Mouse (Mus musculus) kidney, adult 2 months (tissue): ENCODE measurements around the gene Rangrf.

ENCODE experiments used
- CTCF ChIP-seq: fragments of 200-500 bp; conservative IDR thresholded peaks from 2 replicates; pipeline ENCODE4 v1.5.1; 2011; ENCODE audit warnings: low read depth, mild to moderate bottlenecking, control low read depth, low read length, moderate library complexity, mixed read lengths; ENCODE audit not compliant: insufficient read depth, insufficient read length
- POLR2A ChIP-seq: fragments of 200-500 bp; IDR thresholded peaks from one replicate; pipeline ENCODE4 v1.6.1; 2011; ENCODE audit warnings: low read depth, low read length, control low read depth

- TF ChIP-seq CTCF (no peak), POLR2A (no peak)
Observed at GRCm38 (mm10) chr11:68956107-68956506, 18.9 kb downstream of the Rangrf start.
